Mouse (Mus musculus): ENCODE measurements at regions not wholly inside any gene's neighbourhood (a gene's known extent, or its start where the extent isn't known, plus 50 kb on each side); places are given as distances from the start of the nearest gene placed in this dataset.

DNA sequence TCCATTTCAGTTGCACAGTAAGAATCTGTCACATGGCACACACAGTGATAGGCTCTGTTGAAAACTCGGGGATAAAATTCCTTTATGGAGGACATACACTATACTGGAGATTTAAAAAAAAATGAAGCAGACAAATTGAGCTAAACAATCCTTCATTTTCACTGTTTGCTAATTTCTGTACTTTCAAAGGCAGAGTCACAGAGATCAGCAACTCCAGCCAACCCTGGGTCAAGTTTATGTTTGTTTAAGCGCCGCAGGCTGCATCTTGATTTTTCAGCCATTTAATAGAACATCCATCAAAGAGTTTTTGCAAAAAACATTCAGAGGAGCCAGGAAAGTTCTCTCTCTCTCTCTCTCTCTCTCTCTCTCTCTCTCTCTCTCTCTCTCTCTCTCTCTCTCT lies 114.8 kb downstream of the Anxa2 start:
- Histone ChIP-seq H3K9ac (ENCODE audit: insufficient read depth, low read depth) (no peak overlapping the region), H3K4me1 (ENCODE audit: control insufficient read depth in 1 of 2, insufficient read depth in 2 of 2) (no peaks in the 10 kb centered on the region), H3K36me3 (replicated peaks in 1 of 2; ENCODE audit: control insufficient read depth in 1 of 2, insufficient read depth in 1 of 2, low read length in 1 of 2) (no peaks in the 10 kb centered on the region), H3K4me3 (replicated peaks in 1 of 3; ENCODE audit: low read depth in 2 of 3, low read length in 2 of 3, poor library complexity in 1 of 3) (no peak overlapping the region), H3K27me3 (replicated peaks) (no peaks in the 10 kb centered on the region), H3K27ac (ENCODE audit: insufficient read depth, low read depth) (no peak overlapping the region), H3K4me2 (ENCODE audit: insufficient read depth, low read depth, poor library complexity, severe bottlenecking) (no peak overlapping the region), H3K9me3 (replicated peaks; ENCODE audit: low read length) (no peaks in the 10 kb centered on the region), H3K79me2 (replicated peaks; ENCODE audit: control insufficient read depth, extremely low read depth, insufficient read depth, poor library complexity, severe bottlenecking) (no peaks in the 10 kb centered on the region)
- DNase-seq (ENCODE audit: extremely low read depth), result no peak
- in situ Hi-C loops (cut with MboI; ENCODE audit: low pct_ligation_motif_present, low pct_unique_long_range_greater_than_20kb, low sequenced_read_pairs) (no loop called here), dilution Hi-C loops (cut with MboI; ENCODE audit: extremely low pct_ligation_motif_present, extremely low pct_unique_long_range_greater_than_20kb, low sequenced_read_pairs) (no loop called here)
- TF ChIP-seq MAX (IDR thresholded peaks at IDR 0.05; ENCODE audit: low read length), result no peak
- TF ChIP-seq PAX5 (IDR thresholded peaks at IDR 0.05; ENCODE audit: low read length), result no peak

DNA sequence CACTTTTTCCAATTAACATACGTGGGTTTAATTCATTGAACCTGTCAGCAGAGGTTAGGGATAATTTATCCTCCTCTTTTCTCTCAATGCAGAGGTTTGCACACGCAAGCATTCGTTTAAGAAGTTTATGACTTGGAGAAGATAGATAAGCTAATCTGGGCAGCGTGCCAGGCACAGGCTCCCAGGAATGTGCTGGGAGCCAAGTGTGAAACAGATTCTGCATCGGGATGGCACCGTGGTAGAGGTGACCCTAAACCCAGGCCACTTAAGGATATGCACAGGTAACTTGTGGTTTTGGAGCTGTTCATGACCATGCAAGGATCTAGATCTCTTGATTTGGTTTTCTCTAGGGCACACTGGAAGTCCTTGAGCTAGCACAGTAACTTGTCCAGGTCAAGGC lies 113.6 kb downstream of the Anxa2 start:
- no peaks in the 10 kb centered on the region for H3K9me3 ChIP-seq (replicated peaks; ENCODE audit: low read length)
- no peaks in the 10 kb centered on the region for H3K4me1 ChIP-seq (ENCODE audit: control insufficient read depth in 1 of 2, insufficient read depth in 2 of 2)
- H3K36me3 ChIP-seq (replicated peaks in 1 of 2; ENCODE audit: control insufficient read depth in 1 of 2, insufficient read depth in 1 of 2, low read length in 1 of 2), result no peaks in the 10 kb centered on the region
- no peak for DNase-seq (ENCODE audit: extremely low read depth)
- no peak overlapping the region for H3K27ac ChIP-seq (ENCODE audit: insufficient read depth, low read depth)
- in situ Hi-C loops (cut with MboI; ENCODE audit: low pct_ligation_motif_present, low pct_unique_long_range_greater_than_20kb, low sequenced_read_pairs) (no loop called here), dilution Hi-C loops (cut with MboI; ENCODE audit: extremely low pct_ligation_motif_present, extremely low pct_unique_long_range_greater_than_20kb, low sequenced_read_pairs) (no loop called here)
- H3K4me3 ChIP-seq (replicated peaks in 1 of 3; ENCODE audit: low read depth in 2 of 3, low read length in 2 of 3, poor library complexity in 1 of 3), result no peak overlapping the region
- H3K4me2 ChIP-seq (ENCODE audit: insufficient read depth, low read depth, poor library complexity, severe bottlenecking), result no peak overlapping the region
- no peak overlapping the region for H3K9ac ChIP-seq (ENCODE audit: insufficient read depth, low read depth)
- no peaks in the 10 kb centered on the region for H3K79me2 ChIP-seq (replicated peaks; ENCODE audit: control insufficient read depth, extremely low read depth, insufficient read depth, poor library complexity, severe bottlenecking)
- TF ChIP-seq SMC3 (IDR thresholded peaks at IDR 0.05; ENCODE audit: low read depth, low read length), result no peak
- TF ChIP-seq MAZ (IDR thresholded peaks at IDR 0.05; ENCODE audit: low read depth, low read length), result no peak
- TF ChIP-seq TBP (conservative IDR thresholded peaks at IDR 0.05; ENCODE audit: low read depth, low read length), result no peak
- no peak for TF ChIP-seq ELF1 (IDR thresholded peaks at IDR 0.05; ENCODE audit: low read depth, low read length)
- no peak for TF ChIP-seq JUND (conservative IDR thresholded peaks at IDR 0.05; ENCODE audit: low read depth, low read length)
- no peak for TF ChIP-seq MEF2A (IDR thresholded peaks at IDR 0.05; ENCODE audit: borderline replicate concordance, low read depth, low read length)
- H3K27me3 ChIP-seq (replicated peaks), result no peaks in the 10 kb centered on the region

DNA sequence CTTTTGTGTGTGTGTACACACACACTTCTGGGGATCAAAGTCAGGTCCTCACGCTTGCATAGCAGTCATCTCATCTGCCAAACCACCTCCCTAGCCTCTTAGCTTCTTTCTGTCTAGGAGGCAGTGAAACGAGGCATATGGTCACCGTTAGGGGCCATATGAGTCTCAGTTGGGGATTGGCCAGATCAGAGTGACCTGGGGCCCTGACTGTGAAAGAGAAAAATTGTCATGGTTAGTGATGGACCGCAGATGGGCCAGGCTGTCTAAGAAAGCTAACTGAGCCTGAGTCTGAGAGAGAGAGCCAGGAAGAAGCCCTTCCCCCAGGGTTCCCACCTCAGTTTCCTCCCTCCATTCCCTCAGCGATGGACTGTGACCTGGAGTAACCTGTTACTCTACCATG lies 89.8 kb downstream of the Anxa2 start:
- no peak for DNase-seq (ENCODE audit: extremely low read depth)
- no peak overlapping the region for H3K27ac ChIP-seq (ENCODE audit: insufficient read depth, low read depth)
- H3K9ac ChIP-seq (ENCODE audit: insufficient read depth, low read depth), result no peak overlapping the region
- TF ChIP-seq POLR2AphosphoS2 (IDR thresholded peaks at IDR 0.05; ENCODE audit: low read depth, low read length) (no peak), CTCF (conservative IDR thresholded peaks at IDR 0.05 in 1 of 2, IDR thresholded peaks at IDR 0.05 in 1 of 2; ENCODE audit: low read depth in 2 of 2, low read length in 2 of 2) (no peak), ETS1 (conservative IDR thresholded peaks at IDR 0.05; ENCODE audit: low read depth, low read length) (no peak), NRF1 (IDR thresholded peaks at IDR 0.05; ENCODE audit: low read depth, low read length) (no peak), USF1 (IDR thresholded peaks at IDR 0.05; ENCODE audit: low read depth, low read length) (no peak), GABPA (IDR thresholded peaks at IDR 0.05; ENCODE audit: insufficient replicate concordance, low read depth, low read length) (no peak), PAX5 (IDR thresholded peaks at IDR 0.05; ENCODE audit: low read length) (no peak), NELFE (IDR thresholded peaks at IDR 0.05; ENCODE audit: low read depth, low read length) (no peak), BHLHE40 (IDR thresholded peaks at IDR 0.05; ENCODE audit: low read depth, low read length) (no peak), EP300 (IDR thresholded peaks at IDR 0.05; ENCODE audit: low read length) (no peak), SIN3A (IDR thresholded peaks at IDR 0.05; ENCODE audit: low read length) (no peak), MXI1 (IDR thresholded peaks at IDR 0.05; ENCODE audit: low read depth, low read length) (no peak), USF2 (conservative IDR thresholded peaks at IDR 0.05; ENCODE audit: low read depth, low read length) (no peak)
- no peak overlapping the region for H3K4me2 ChIP-seq (ENCODE audit: insufficient read depth, low read depth, poor library complexity, severe bottlenecking)
- dilution Hi-C loops (cut with MboI; ENCODE audit: extremely low pct_ligation_motif_present, extremely low pct_unique_long_range_greater_than_20kb, low sequenced_read_pairs), result no loop called here
- no peaks in the 10 kb centered on the region for H3K36me3 ChIP-seq (replicated peaks in 1 of 2; ENCODE audit: control insufficient read depth in 1 of 2, insufficient read depth in 1 of 2, low read length in 1 of 2)
- no peaks in the 10 kb centered on the region for H3K27me3 ChIP-seq (replicated peaks)
- H3K4me3 ChIP-seq (replicated peaks in 1 of 3; ENCODE audit: low read depth in 2 of 3, low read length in 2 of 3, poor library complexity in 1 of 3), result no peak overlapping the region
- in situ Hi-C loops (cut with MboI; ENCODE audit: low pct_ligation_motif_present, low pct_unique_long_range_greater_than_20kb, low sequenced_read_pairs), result no loop called here
- no peaks in the 10 kb centered on the region for H3K79me2 ChIP-seq (replicated peaks; ENCODE audit: control insufficient read depth, extremely low read depth, insufficient read depth, poor library complexity, severe bottlenecking)
- peaks cover 4% of the 10 kb centered on the region for H3K9me3 ChIP-seq (replicated peaks; ENCODE audit: low read length)
- H3K4me1 ChIP-seq (ENCODE audit: control insufficient read depth in 1 of 2, insufficient read depth in 2 of 2), result peaks cover 0 to 10% of the 10 kb centered on the region in 2 experiments; a peak in 2 of 4 replicates

Measured in CH12.LX (cell line).